Comparison of ENCODE assay signal across 7 mouse cellular contexts in the genomic region with DNA sequence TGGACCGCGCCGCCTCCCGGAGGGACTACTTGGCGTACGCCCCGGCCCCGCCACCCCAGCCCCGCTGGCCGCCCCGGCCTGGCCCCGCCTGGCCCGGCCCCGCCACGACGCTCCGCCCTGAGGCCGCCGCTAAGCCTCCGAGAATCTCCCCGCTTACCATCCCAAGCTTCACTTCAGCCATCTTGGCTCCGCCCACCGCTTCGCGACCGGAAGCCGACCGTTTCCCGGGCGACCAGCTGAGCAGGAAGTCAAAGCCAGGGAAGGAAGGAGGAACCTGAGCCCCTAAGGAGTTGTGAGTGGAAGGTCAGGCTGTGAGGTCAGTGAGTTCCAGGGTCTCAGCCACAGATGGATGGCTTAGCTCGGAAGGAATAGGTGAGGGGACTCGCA. TPM values are rescaled to one million over a fixed set of nuclear protein-coding genes. Genes with fewer than 3 reads are reported as not detected.
A peak's percentile ranks its signal among the peaks of the same experiment; 100 is the strongest.
DNase-seq lines count a peak whose midpoint lies in the region; ATAC-seq and TF ChIP-seq lines count a peak whose summit lies in the region.

TSS of gene Bbs4 (minus strand) at position 256 of the 387 bp plus-strand sequence.

- WGBS in embryonic facial prominence, embryonic 12.5 days = under 1% methylated on average over 32 of the region's 32 CpGs
- WGBS in heart, adult 2 months = 1% methylated on average over 29 of the region's 32 CpGs
- WGBS in limb, embryonic 13.5 days = under 1% methylated on average over 29 of the region's 32 CpGs
- under 1% methylated on average over 32 of the region's 32 CpGs for WGBS in midbrain, embryonic 16.5 days

- H3K9ac ChIP-seq in embryonic facial prominence, embryonic 12.5 days = peak within 1 kb of the TSS; percentile 85
- H3K9ac ChIP-seq in heart, adult 2 months (ENCODE audit: low read depth, low read length) = peak within 1 kb of the TSS; percentile 82
- peak within 1 kb of the TSS; percentile 81 for H3K9ac ChIP-seq in limb, embryonic 13.5 days
- peak within 1 kb of the TSS; percentile 97 for H3K9ac ChIP-seq in midbrain, embryonic 16.5 days (ENCODE audit: low read depth, low read length)

- H3K27me3 ChIP-seq in embryonic facial prominence, embryonic 12.5 days = no peaks in the 10 kb centered on the region
- no peaks in the 10 kb centered on the region for H3K27me3 ChIP-seq in heart, adult 2 months (ENCODE audit: control insufficient read depth, insufficient read depth, low read length)
- H3K27me3 ChIP-seq in limb, embryonic 13.5 days = no peaks in the 10 kb centered on the region
- H3K27me3 ChIP-seq in midbrain, embryonic 16.5 days (ENCODE audit: control insufficient read depth, insufficient read depth, low read depth, low read length) = no peaks in the 10 kb centered on the region

- no peaks in the 10 kb centered on the region for H3K36me3 ChIP-seq in embryonic facial prominence, embryonic 12.5 days
- no peaks in the 10 kb centered on the region for H3K36me3 ChIP-seq in heart, adult 2 months (ENCODE audit: control insufficient read depth, insufficient read depth, low read length)
- H3K36me3 ChIP-seq in limb, embryonic 13.5 days = no peaks in the 10 kb centered on the region
- no peaks in the 10 kb centered on the region for H3K36me3 ChIP-seq in midbrain, embryonic 16.5 days (ENCODE audit: control insufficient read depth, insufficient read depth, low read length)

- 0 out of 2 replicates have a peak, but pooled peaks have one; percentile 56 for TF ChIP-seq EP300 in heart, adult 2 months (IDR thresholded peaks at IDR 0.05; ENCODE audit: insufficient read depth, low read depth, low read length)

- peak within 1 kb of the TSS; percentile 72 for H3K4me3 ChIP-seq in embryonic facial prominence, embryonic 12.5 days
- H3K4me3 ChIP-seq in heart, adult 2 months = peak within 1 kb of the TSS; percentile 70
- H3K4me3 ChIP-seq in limb, embryonic 13.5 days = peak within 1 kb of the TSS; percentile 73
- peak within 1 kb of the TSS; percentile 98 for H3K4me3 ChIP-seq in midbrain, embryonic 16.5 days (ENCODE audit: low read depth, low read length)

- H3K79me2 ChIP-seq in heart, adult 2 months (replicated peaks; ENCODE audit: control insufficient read depth, insufficient read depth, low read length) = no peaks in the 10 kb centered on the region

- H3K9me3 ChIP-seq in embryonic facial prominence, embryonic 12.5 days = no peaks in the 10 kb centered on the region
- H3K9me3 ChIP-seq in limb, embryonic 13.5 days = no peaks in the 10 kb centered on the region
- no peaks in the 10 kb centered on the region for H3K9me3 ChIP-seq in midbrain, embryonic 16.5 days (replicated peaks; ENCODE audit: control insufficient read depth, low read length, poor library complexity, severe bottlenecking)

- peak; percentile 94 for DNase-seq in adrenal gland, postnatal 25 days
- peak; percentile 94 to 95 for DNase-seq in heart, adult 2 months
- peak; percentile 92 to 95 for DNase-seq in kidney, adult 8-10 months
- DNase-seq in spleen, postnatal 10 days (ENCODE audit: low spot score in 2 of 2) = peak; percentile 84 to 95

- H3K4me1 ChIP-seq in embryonic facial prominence, embryonic 12.5 days = 0 out of 2 replicates have a peak, but pooled peaks cover 6% of the 10 kb centered on the region
- no peaks in the 10 kb centered on the region; the same call in 1 of the 2 replicates for H3K4me1 ChIP-seq in heart, adult 2 months (ENCODE audit: control insufficient read depth, insufficient read depth, low read length)
- peaks cover 8% of the 10 kb centered on the region for H3K4me1 ChIP-seq in limb, embryonic 13.5 days
- H3K4me1 ChIP-seq in midbrain, embryonic 16.5 days (ENCODE audit: control insufficient read depth, insufficient read depth, low read length) = peaks cover 12% of the 10 kb centered on the region

- H3K4me2 ChIP-seq in embryonic facial prominence, embryonic 12.5 days (replicated peaks) = peak within 1 kb of the TSS; percentile 61
- peak within 1 kb of the TSS; percentile 70 for H3K4me2 ChIP-seq in limb, embryonic 13.5 days (replicated peaks)
- peak within 1 kb of the TSS; percentile 48 for H3K4me2 ChIP-seq in midbrain, embryonic 16.5 days (ENCODE audit: low read length)

- intact Hi-C loops in heart, adult 2 months (cut with DNase I) = loop anchor here (1.0 kb wide), 2 partner anchors 62 to 133 kb away; partner anchors contain the start of genes Adpgk and Arih1

- peak; percentile 8; the same call in 1 of the 2 replicates for TF ChIP-seq CTCF in heart, adult 2 months (IDR thresholded peaks at IDR 0.05)

- peak; percentile 83 for TF ChIP-seq POLR2A in heart, adult 2 months (IDR thresholded peaks at IDR 0.05; ENCODE audit: insufficient read depth, low read depth, low read length)

- peak within 1 kb of the TSS; percentile 91 for H3K27ac ChIP-seq in embryonic facial prominence, embryonic 12.5 days
- peak within 1 kb of the TSS; percentile 78 for H3K27ac ChIP-seq in heart, adult 2 months
- peak within 1 kb of the TSS; percentile 82 for H3K27ac ChIP-seq in limb, embryonic 13.5 days
- H3K27ac ChIP-seq in midbrain, embryonic 16.5 days (ENCODE audit: low read length) = peak within 1 kb of the TSS; percentile 91

- ATAC-seq in embryonic facial prominence, embryonic 12.5 days (ENCODE audit: insufficient number of reproducible peaks, insufficient read depth, low FRiP score, low TSS enrichment) = peak; percentile 92
- peak; percentile 91 for ATAC-seq in limb, embryonic 13.5 days (ENCODE audit: low FRiP score, low read depth)
- ATAC-seq in midbrain, embryonic 16.5 days = peak; percentile 95

RNA-seq across cellular contexts. Expression of gene Bbs4, which starts in this region (rescaled TPM):
- 8.3 and 11.4 TPM in 2 replicates for total RNA-seq in adrenal gland, postnatal 25 days (2021)
- polyA plus RNA-seq in embryonic facial prominence, embryonic 12.5 days (2016; fragmentation: Nextera tagmentation; extraction: Ambion mirVana) = 18.7 and 21.0 TPM in 2 replicates
- total RNA-seq in heart, adult 2 months (2021) = 1 to 10 TPM; 2.3 to 2.5 TPM
- polyA plus RNA-seq in heart, adult 2 months (2012; rRNA removed) = 1.7 and 2.8 TPM in 2 replicates
- polyA plus RNA-seq in limb, embryonic 13.5 days (2015; fragmentation: Nextera tagmentation; extraction: Ambion mirVana) = 18.2 and 21.9 TPM in 2 replicates
- 53.5 and 55.6 TPM in 2 replicates for polyA plus RNA-seq in midbrain, embryonic 16.5 days (2015; fragmentation: Nextera tagmentation; extraction: Ambion mirVana)

Comparison
In these comparisons a context has a peak if more than half of its experiments do, and no peak if none do; other contexts are left out.
1. Peak in every context shown above with its lines: DNase-seq, ATAC-seq, H3K4me3 ChIP-seq and H3K27ac ChIP-seq.